Mouse (Mus musculus) liver, embryonic 13.5 days (tissue): ENCODE results near the gene B4galt2. TPM values are rescaled to one million over a fixed set of nuclear protein-coding genes. Genes with fewer than 3 reads are reported as not detected.

Experiments
- ATAC-seq: fragments of 200-750 bp; cut with Nextera tagmentation; 2 replicates; pipeline ENCODE4 v1.8.0; 2017; ENCODE audit warnings: low read depth, mild to moderate bottlenecking, moderate number of reproducible peaks, moderate library complexity
- DNase-seq: peaks from one replicate; pipeline ENCODE4 v3.0.0; 2022
- H3K27ac ChIP-seq: fragments of 300-500 bp; sonication (generic); 2 replicates; pipeline ENCODE4 v1.5.1; 2015; ENCODE audit warnings: moderate library complexity, mild to moderate bottlenecking, inconsistent platforms
- H3K27me3 ChIP-seq: fragments of 300-500 bp; sonication (generic); 2 replicates; pipeline ENCODE4 v1.6.1; 2015; ENCODE audit warnings: mild to moderate bottlenecking, inconsistent platforms
- H3K36me3 ChIP-seq: fragments of 300-500 bp; sonication (generic); 2 replicates; pipeline ENCODE4 v1.6.1; 2015; ENCODE audit warnings: mild to moderate bottlenecking, inconsistent platforms
- H3K4me1 ChIP-seq: fragments of 300-500 bp; sonication (generic); replicated peaks from 2 replicates; pipeline ENCODE4 v1.6.1; 2015; ENCODE audit warnings: inconsistent platforms
- H3K4me2 ChIP-seq: fragments of 300-500 bp; sonication (generic); 2 replicates; pipeline ENCODE4 v1.6.1; 2015; ENCODE audit warnings: inconsistent platforms, mild to moderate bottlenecking, moderate library complexity
- H3K4me3 ChIP-seq: fragments of 300-500 bp; sonication (generic); replicated peaks from 2 replicates; pipeline ENCODE4 v1.5.1; 2015; ENCODE audit warnings: mild to moderate bottlenecking, inconsistent platforms
- H3K9ac ChIP-seq: fragments of 300-500 bp; sonication (generic); 2 replicates; pipeline ENCODE4 v1.6.1; 2015; ENCODE audit warnings: mild to moderate bottlenecking, inconsistent platforms
- H3K9me3 ChIP-seq: fragments of 300-500 bp; sonication (generic); replicated peaks from 2 replicates; pipeline ENCODE4 v1.6.1; 2016; ENCODE audit warnings: inconsistent platforms
- WGBS: fragments of 180-500 bp; shearing (Covaris S2); methylation state at CpG from one replicate; pipeline ENCODE4 v1.1.7; 2015; ENCODE audit not compliant: insufficient replicate concordance; 5-methylcytosine and 5-hydroxymethylcytosine counted together
- polyA plus RNA-seq: library from polyadenylated mRNA; unstranded; fragments of >200 nt; fragmentation: Nextera tagmentation; extraction: Ambion mirVana; gene quantifications from 2 replicates; pipeline ENCODE4 v1.2.1, GENCODE M21; 2015

B4galt2 gene
- polyA plus RNA-seq, 1 experiment from 2014 or later: 1.9 TPM

GRCm38 (mm10) chr4:117867823-117868222, 15.5 kb downstream of the B4galt2 start:
- no peak for ATAC-seq
- no peak overlapping the region for H3K9ac ChIP-seq
- H3K4me1 ChIP-seq: peaks cover 79% of the 10 kb centered on the region
- peaks cover 79% of the 10 kb centered on the region for H3K36me3 ChIP-seq
- H3K9me3 ChIP-seq: no peaks in the 10 kb centered on the region
- peak; percentile 42 for DNase-seq
- H3K27me3 ChIP-seq: peaks cover 9% of the 10 kb centered on the region
- H3K4me3 ChIP-seq: no peak overlapping the region
- WGBS: 20% methylated on average over 24 of the region's 24 CpGs
- H3K27ac ChIP-seq: peak overlapping the region; percentile 24; the same call in 1 of the 2 replicates
- 0 out of 2 replicates have a peak overlapping the region, but pooled peaks have one; percentile 3 for H3K4me2 ChIP-seq

GRCm38 (mm10) chr4:117867000-117867399, 16.3 kb downstream of the B4galt2 start:
- Histone ChIP-seq H3K4me3 (no peak overlapping the region), H3K4me1 (peaks cover 78% of the 10 kb centered on the region), H3K27me3 (peaks cover 9% of the 10 kb centered on the region), H3K4me2 (no peak overlapping the region), H3K9ac (0 out of 2 replicates have a peak overlapping the region, but pooled peaks have one; percentile 11), H3K27ac (no peak overlapping the region; the same call in 1 of the 2 replicates), H3K9me3 (no peaks in the 10 kb centered on the region), H3K36me3 (peaks cover 87% of the 10 kb centered on the region)
- 33% methylated on average over 6 of the region's 6 CpGs for WGBS
- DNase-seq (no peak), ATAC-seq (no peak)

GRCm38 (mm10) chr4:117866083-117866482, 17.2 kb downstream of the B4galt2 start:
- DNase-seq: no peak
- Histone ChIP-seq H3K9ac (no peak overlapping the region), H3K27ac (no peak overlapping the region; the same call in 1 of the 2 replicates)

GRCm38 (mm10) chr4:117862823-117863222, 20.5 kb downstream of the B4galt2 start:
- H3K4me2 ChIP-seq: no peak overlapping the region
- H3K27me3 ChIP-seq: peaks cover 6% of the 10 kb centered on the region; the same call in 1 of the 2 replicates
- H3K9me3 ChIP-seq: no peaks in the 10 kb centered on the region
- WGBS: 58% methylated on average over 4 of the region's 4 CpGs
- peaks cover 63% of the 10 kb centered on the region for H3K4me1 ChIP-seq
- no peak overlapping the region for H3K4me3 ChIP-seq
- peaks cover 100% of the 10 kb centered on the region for H3K36me3 ChIP-seq
- DNase-seq: no peak
- H3K27ac ChIP-seq: peak overlapping the region; percentile 36; the same call in 1 of the 2 replicates
- peak; percentile 43; the same call in 1 of the 2 replicates for ATAC-seq
- no peak overlapping the region for H3K9ac ChIP-seq

More at GRCm38 (mm10) chr4:117866083-117866482, 17.2 kb downstream of the B4galt2 start:
- Histone ChIP-seq H3K4me3 (no peak overlapping the region), H3K4me2 (no peak overlapping the region), H3K9me3 (no peaks in the 10 kb centered on the region), H3K27me3 (peaks cover 9% of the 10 kb centered on the region), H3K4me1 (peaks cover 70% of the 10 kb centered on the region), H3K36me3 (peaks cover 96% of the 10 kb centered on the region)
- no peak for ATAC-seq
- WGBS: 86% methylated on average over 9 of the region's 9 CpGs

GRCm38 (mm10) chr4:117860570-117860969, 22.7 kb downstream of the B4galt2 start:
- Histone ChIP-seq H3K9me3 (no peaks in the 10 kb centered on the region), H3K4me1 (peaks cover 56% of the 10 kb centered on the region), H3K27me3 (no peaks in the 10 kb centered on the region), H3K4me2 (no peak overlapping the region), H3K9ac (no peak overlapping the region), H3K4me3 (no peak overlapping the region), H3K27ac (peak overlapping the region; percentile 25), H3K36me3 (peaks cover 100% of the 10 kb centered on the region)
- WGBS: 88% methylated on average over 9 of the region's 9 CpGs
- no peak for DNase-seq
- ATAC-seq: no peak

- H3K27me3 ChIP-seq: no peaks in the 10 kb centered on the region
- no peak overlapping the region for H3K4me2 ChIP-seq
- H3K27ac ChIP-seq: peak overlapping the region; percentile 58
- no peaks in the 10 kb centered on the region for H3K9me3 ChIP-seq
- ATAC-seq: peak; percentile 35
- H3K36me3 ChIP-seq: peaks cover 100% of the 10 kb centered on the region
- H3K4me1 ChIP-seq: peaks cover 60% of the 10 kb centered on the region
- DNase-seq: peak; percentile 40
- no peak overlapping the region for H3K4me3 ChIP-seq
- H3K9ac ChIP-seq: peak overlapping the region; percentile 7; the same call in 1 of the 2 replicates
- WGBS: 77% methylated on average over 3 of the region's 3 CpGs
Measured at GRCm38 (mm10) chr4:117858794-117859193, 24.5 kb downstream of the B4galt2 start.

- 91% methylated on average over 9 of the region's 9 CpGs for WGBS
- peaks cover 100% of the 10 kb centered on the region for H3K36me3 ChIP-seq
- H3K4me1 ChIP-seq: peaks cover 77% of the 10 kb centered on the region
- no peak for DNase-seq
- ATAC-seq: no peak
- no peak overlapping the region for H3K4me2 ChIP-seq
- no peak overlapping the region for H3K4me3 ChIP-seq
- H3K9me3 ChIP-seq: no peaks in the 10 kb centered on the region
- no peaks in the 10 kb centered on the region for H3K27me3 ChIP-seq
- no peak overlapping the region for H3K9ac ChIP-seq
- peak overlapping the region; percentile 0; the same call in 1 of the 2 replicates for H3K27ac ChIP-seq
Measured at GRCm38 (mm10) chr4:117855146-117855545, 28.1 kb downstream of the B4galt2 start.

- H3K4me3 ChIP-seq: no peak overlapping the region
- H3K9ac ChIP-seq: no peak overlapping the region
- no peaks in the 10 kb centered on the region for H3K27me3 ChIP-seq
- no peak for DNase-seq
- peaks cover 64% of the 10 kb centered on the region for H3K4me1 ChIP-seq
- H3K9me3 ChIP-seq: no peaks in the 10 kb centered on the region
- H3K27ac ChIP-seq: no peak overlapping the region
- no peak for ATAC-seq
- H3K36me3 ChIP-seq: peaks cover 100% of the 10 kb centered on the region
- no peak overlapping the region for H3K4me2 ChIP-seq
- WGBS: 92% methylated on average over 10 of the region's 10 CpGs
Measured at GRCm38 (mm10) chr4:117852152-117852868, 31.0 kb downstream of the B4galt2 start.

GRCm38 (mm10) chr4:117850871-117851270, 32.4 kb downstream of the B4galt2 start:
- ATAC-seq: no peak
- no peak overlapping the region for H3K4me3 ChIP-seq
- H3K27ac ChIP-seq: 0 out of 2 replicates have a peak overlapping the region, but pooled peaks have one; percentile 10
- H3K9ac ChIP-seq: no peak overlapping the region
- H3K9me3 ChIP-seq: no peaks in the 10 kb centered on the region
- H3K27me3 ChIP-seq: no peaks in the 10 kb centered on the region
- H3K4me1 ChIP-seq: peaks cover 64% of the 10 kb centered on the region
- no peak overlapping the region for H3K4me2 ChIP-seq
- H3K36me3 ChIP-seq: peaks cover 100% of the 10 kb centered on the region
- DNase-seq: no peak
- 79% methylated on average over 7 of the region's 7 CpGs for WGBS

- Histone ChIP-seq H3K4me3 (no peak overlapping the region), H3K4me1 (peaks cover 62% of the 10 kb centered on the region), H3K27ac (peak overlapping the region; percentile 41; the same call in 1 of the 2 replicates), H3K4me2 (no peak overlapping the region), H3K27me3 (no peaks in the 10 kb centered on the region), H3K36me3 (peaks cover 100% of the 10 kb centered on the region), H3K9me3 (no peaks in the 10 kb centered on the region), H3K9ac (no peak overlapping the region)
- ATAC-seq: no peak
- no peak for DNase-seq
- WGBS: 89% methylated on average over 7 of the region's 7 CpGs
Measured at GRCm38 (mm10) chr4:117850176-117850575, 33.1 kb downstream of the B4galt2 start.

- Histone ChIP-seq H3K4me1 (peaks cover 60% of the 10 kb centered on the region), H3K9me3 (no peaks in the 10 kb centered on the region), H3K9ac (no peak overlapping the region; the same call in 1 of the 2 replicates), H3K27ac (no peak overlapping the region), H3K4me2 (no peak overlapping the region), H3K4me3 (no peak overlapping the region), H3K36me3 (peaks cover 100% of the 10 kb centered on the region), H3K27me3 (no peaks in the 10 kb centered on the region)
- 81% methylated on average over 5 of the region's 5 CpGs for WGBS
- ATAC-seq (no peak), DNase-seq (no peak)
Measured at GRCm38 (mm10) chr4:117849506-117849905, 33.8 kb downstream of the B4galt2 start.
